Mouse (Mus musculus): ENCODE measurements around the gene Podn. TPM values are rescaled to one million over a fixed set of nuclear protein-coding genes. Genes with fewer than 3 reads are reported as not detected.
"Not testable (repeated sequence)": the region's sequence is repeated elsewhere in the genome, so short reads cannot be mapped to it uniquely, and the experiment has no call there.

Podn gene
- polyA plus RNA-seq, 1 experiment = 150 TPM

- no peaks in the 10 kb centered on the region for H3K4me1 ChIP-seq (ENCODE audit: control insufficient read depth, insufficient read depth, insufficient read length, low read length)
- TF ChIP-seq CTCF (IDR thresholded peaks at IDR 0.05; ENCODE audit: extremely low read depth, insufficient read length, insufficient replicate concordance, low read depth, low read length) (no peak), POLR2A (IDR thresholded peaks at IDR 0.05; ENCODE audit: low read depth, low read length) (no peak)
- no peaks in the 10 kb centered on the region for H3K27me3 ChIP-seq (ENCODE audit: control insufficient read depth, insufficient read depth, low read length)
- H3K27ac ChIP-seq (ENCODE audit: insufficient read depth, low read depth, low read length) = no peak overlapping the region
- H3K4me3 ChIP-seq (ENCODE audit: low read depth, low read length) = no peak overlapping the region
- 95% methylated on average over 7 of the region's 7 CpGs for WGBS
- peaks cover 18% of the 10 kb centered on the region for H3K36me3 ChIP-seq (ENCODE audit: control insufficient read depth, insufficient read depth, low read length)
Measured at GRCm38 (mm10) chr4:108109728-108110127, 13.5 kb upstream of the Podn start.

- H3K4me3 ChIP-seq (ENCODE audit: low read depth, low read length) = no peak overlapping the region
- peaks cover 14% of the 10 kb centered on the region for H3K36me3 ChIP-seq (ENCODE audit: control insufficient read depth, insufficient read depth, low read length)
- H3K27ac ChIP-seq (ENCODE audit: insufficient read depth, low read depth, low read length) = no peak overlapping the region
- WGBS = 91% methylated on average over 6 of the region's 6 CpGs
- H3K4me1 ChIP-seq (ENCODE audit: control insufficient read depth, insufficient read depth, insufficient read length, low read length) = no peaks in the 10 kb centered on the region
- no peaks in the 10 kb centered on the region for H3K27me3 ChIP-seq (ENCODE audit: control insufficient read depth, insufficient read depth, low read length)
- TF ChIP-seq POLR2A (IDR thresholded peaks at IDR 0.05; ENCODE audit: low read depth, low read length) (no peak), CTCF (IDR thresholded peaks at IDR 0.05; ENCODE audit: extremely low read depth, insufficient read length, insufficient replicate concordance, low read depth, low read length) (no peak)
Measured at GRCm38 (mm10) chr4:108092741-108093397, 3.4 kb downstream of the Podn start.

- H3K4me1 ChIP-seq (ENCODE audit: control insufficient read depth, insufficient read depth, insufficient read length, low read length) = peaks cover 4% of the 10 kb centered on the region; the same call in 1 of the 2 replicates
- no peak overlapping the region for H3K27ac ChIP-seq (ENCODE audit: insufficient read depth, low read depth, low read length)
- H3K27me3 ChIP-seq (ENCODE audit: control insufficient read depth, insufficient read depth, low read length) = no peaks in the 10 kb centered on the region
- 97% methylated on average over 2 of the region's 2 CpGs for WGBS
- no peak overlapping the region for H3K4me3 ChIP-seq (ENCODE audit: low read depth, low read length)
- peaks cover 10% of the 10 kb centered on the region for H3K36me3 ChIP-seq (ENCODE audit: control insufficient read depth, insufficient read depth, low read length)
- TF ChIP-seq POLR2A (IDR thresholded peaks at IDR 0.05; ENCODE audit: low read depth, low read length) (no peak), CTCF (IDR thresholded peaks at IDR 0.05; ENCODE audit: extremely low read depth, insufficient read length, insufficient replicate concordance, low read depth, low read length) (no peak)
Measured at GRCm38 (mm10) chr4:108083993-108084392, 12.3 kb downstream of the Podn start.

GRCm38 (mm10) chr4:108083032-108083735 is 13.1 kb downstream of the Podn start:
- TF ChIP-seq CTCF (IDR thresholded peaks at IDR 0.05; ENCODE audit: extremely low read depth, insufficient read length, insufficient replicate concordance, low read depth, low read length) = no peak
- no peak for TF ChIP-seq POLR2A (IDR thresholded peaks at IDR 0.05; ENCODE audit: low read depth, low read length)
- WGBS = 86% methylated on average over 6 of the region's 6 CpGs

GRCm38 (mm10) chr4:108082401-108082806 is 13.8 kb downstream of the Podn start:
- no peak for TF ChIP-seq CTCF (IDR thresholded peaks at IDR 0.05; ENCODE audit: extremely low read depth, insufficient read length, insufficient replicate concordance, low read depth, low read length)
- TF ChIP-seq POLR2A (IDR thresholded peaks at IDR 0.05; ENCODE audit: low read depth, low read length) = no peak
- Histone ChIP-seq H3K4me1 (ENCODE audit: control insufficient read depth, insufficient read depth, insufficient read length, low read length) (peaks cover 4% of the 10 kb centered on the region; the same call in 1 of the 2 replicates), H3K27ac (ENCODE audit: insufficient read depth, low read depth, low read length) (no peak overlapping the region), H3K27me3 (ENCODE audit: control insufficient read depth, insufficient read depth, low read length) (no peaks in the 10 kb centered on the region), H3K36me3 (ENCODE audit: control insufficient read depth, insufficient read depth, low read length) (peaks cover 11% of the 10 kb centered on the region), H3K4me3 (ENCODE audit: low read depth, low read length) (no peak overlapping the region)
- WGBS = 91% methylated on average over 2 of the region's 2 CpGs

More at GRCm38 (mm10) chr4:108083032-108083735, 13.1 kb downstream of the Podn start:
- no peaks in the 10 kb centered on the region for H3K27me3 ChIP-seq (ENCODE audit: control insufficient read depth, insufficient read depth, low read length)
- H3K36me3 ChIP-seq (ENCODE audit: control insufficient read depth, insufficient read depth, low read length) = peaks cover 10% of the 10 kb centered on the region
- no peak overlapping the region for H3K27ac ChIP-seq (ENCODE audit: insufficient read depth, low read depth, low read length)
- peaks cover 4% of the 10 kb centered on the region; the same call in 1 of the 2 replicates for H3K4me1 ChIP-seq (ENCODE audit: control insufficient read depth, insufficient read depth, insufficient read length, low read length)
- no peak overlapping the region for H3K4me3 ChIP-seq (ENCODE audit: low read depth, low read length)

- Histone ChIP-seq H3K27ac (ENCODE audit: insufficient read depth, low read depth, low read length) (no peak overlapping the region), H3K4me3 (ENCODE audit: low read depth, low read length) (no peak overlapping the region), H3K27me3 (ENCODE audit: control insufficient read depth, insufficient read depth, low read length) (no peaks in the 10 kb centered on the region), H3K36me3 (ENCODE audit: control insufficient read depth, insufficient read depth, low read length) (peaks cover 11% of the 10 kb centered on the region), H3K4me1 (ENCODE audit: control insufficient read depth, insufficient read depth, insufficient read length, low read length) (peaks cover 2% of the 10 kb centered on the region; the same call in 1 of the 2 replicates)
- TF ChIP-seq CTCF (IDR thresholded peaks at IDR 0.05; ENCODE audit: extremely low read depth, insufficient read length, insufficient replicate concordance, low read depth, low read length) = no peak
- TF ChIP-seq POLR2A (IDR thresholded peaks at IDR 0.05; ENCODE audit: low read depth, low read length) = no peak
- 87% methylated on average over 5 of the region's 5 CpGs for WGBS
Measured at GRCm38 (mm10) chr4:108080876-108081275, 15.4 kb downstream of the Podn start.

GRCm38 (mm10) chr4:108079762-108080161 is 16.5 kb downstream of the Podn start:
- no peak overlapping the region for H3K27ac ChIP-seq (ENCODE audit: insufficient read depth, low read depth, low read length)
- 52% methylated on average over 2 of the region's 2 CpGs for WGBS
- H3K4me3 ChIP-seq (ENCODE audit: low read depth, low read length) = no peak overlapping the region
- H3K36me3 ChIP-seq (ENCODE audit: control insufficient read depth, insufficient read depth, low read length) = peaks cover 8% of the 10 kb centered on the region
- TF ChIP-seq POLR2A (IDR thresholded peaks at IDR 0.05; ENCODE audit: low read depth, low read length) (no peak), CTCF (IDR thresholded peaks at IDR 0.05; ENCODE audit: extremely low read depth, insufficient read length, insufficient replicate concordance, low read depth, low read length) (no peak)
- no peaks in the 10 kb centered on the region for H3K27me3 ChIP-seq (ENCODE audit: control insufficient read depth, insufficient read depth, low read length)
- peaks cover 2% of the 10 kb centered on the region; the same call in 1 of the 2 replicates for H3K4me1 ChIP-seq (ENCODE audit: control insufficient read depth, insufficient read depth, insufficient read length, low read length)

- H3K4me3 ChIP-seq (ENCODE audit: low read depth, low read length); H3K36me3 ChIP-seq (ENCODE audit: control insufficient read depth, insufficient read depth, low read length); H3K27ac ChIP-seq (ENCODE audit: insufficient read depth, low read depth, low read length); H3K27me3 ChIP-seq (ENCODE audit: control insufficient read depth, insufficient read depth, low read length); H3K4me1 ChIP-seq (ENCODE audit: control insufficient read depth, insufficient read depth, insufficient read length, low read length): not testable (repeated sequence)
- 93% methylated on average over 15 of the region's 15 CpGs for WGBS
Measured at GRCm38 (mm10) chr4:108079191-108079590, 17.1 kb downstream of the Podn start.
